Mouse (Mus musculus): ENCODE results near the gene Celf5. TPM values are rescaled to one million over a fixed set of nuclear protein-coding genes. Genes with fewer than 3 reads are reported as not detected.

Gene Celf5
- polyA plus RNA-seq, 1 experiment from 2014 or later = 1.7 TPM

DNA sequence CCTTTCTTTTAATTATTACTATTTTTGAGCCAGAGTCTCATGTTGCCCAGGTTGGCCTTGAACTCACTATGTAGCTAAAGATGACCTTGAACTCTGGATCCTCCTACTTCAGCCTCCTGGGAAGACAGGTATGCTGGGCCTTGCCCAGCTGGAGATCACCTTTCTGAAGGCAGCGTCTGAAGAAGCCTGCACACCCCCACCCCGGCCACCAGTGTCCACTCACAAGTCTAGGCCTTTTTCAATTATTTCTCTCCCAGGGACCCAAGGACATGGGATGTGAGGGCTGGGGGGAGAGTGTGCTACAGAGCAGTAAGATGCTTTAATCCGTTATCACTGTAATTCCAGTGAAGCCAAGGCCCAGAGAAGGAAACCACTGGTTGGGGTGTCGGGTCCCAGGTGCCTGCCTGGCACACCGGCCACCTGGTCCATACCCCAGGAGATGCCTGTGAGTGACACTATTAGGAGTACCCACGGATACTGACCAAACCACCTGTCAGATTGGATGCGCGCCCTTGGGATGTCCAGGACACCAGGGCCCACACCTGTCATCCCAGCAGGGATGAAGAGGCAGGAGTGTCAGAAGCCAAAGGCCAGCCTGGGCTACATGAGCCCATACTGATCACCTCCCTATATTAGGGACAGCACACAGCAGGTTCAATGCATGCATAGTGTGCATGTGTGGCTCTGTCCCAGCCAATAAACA lies 54.6 kb downstream of the Celf5 start:
- H3K4me2 ChIP-seq (replicated peaks) = no peak overlapping the region
- H3K9me3 ChIP-seq = no peaks in the 10 kb centered on the region
- H3K27ac ChIP-seq = no peak overlapping the region
- ATAC-seq = no peak
- no peaks in the 10 kb centered on the region for H3K36me3 ChIP-seq
- H3K9ac ChIP-seq = no peak overlapping the region
- no peak overlapping the region for H3K4me3 ChIP-seq (replicated peaks)
- peaks cover 49% of the 10 kb centered on the region for H3K4me1 ChIP-seq (replicated peaks)
- 81% methylated on average over 8 of the region's 8 CpGs for WGBS
- H3K27me3 ChIP-seq (replicated peaks) = no peaks in the 10 kb centered on the region

DNA sequence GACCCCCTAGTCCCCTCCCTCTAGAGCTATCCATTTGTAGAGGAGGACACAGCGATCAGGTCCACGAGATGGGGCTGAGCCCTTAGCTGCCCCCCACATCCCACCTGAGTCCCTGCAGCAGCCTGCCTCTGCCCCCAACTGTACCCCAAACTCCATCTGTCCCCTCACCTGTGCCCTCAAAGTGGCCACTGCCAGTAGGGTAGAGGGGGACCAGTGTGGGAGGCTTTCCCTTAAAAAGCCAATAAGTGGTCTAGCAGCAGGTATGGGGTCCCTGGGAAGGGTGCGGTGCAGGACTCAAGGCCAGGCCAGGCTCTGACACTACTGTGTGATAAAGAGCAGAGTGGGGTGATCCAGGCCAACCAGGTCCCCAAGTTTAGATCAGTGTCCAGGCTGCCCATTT lies 55.2 kb downstream of the Celf5 start:
- Histone ChIP-seq H3K4me3 (replicated peaks) (peak overlapping the region; percentile 66), H3K27me3 (replicated peaks) (no peaks in the 10 kb centered on the region), H3K27ac (no peak overlapping the region), H3K36me3 (no peaks in the 10 kb centered on the region), H3K4me1 (replicated peaks) (peaks cover 45% of the 10 kb centered on the region), H3K4me2 (replicated peaks) (peak overlapping the region; percentile 85), H3K9me3 (no peaks in the 10 kb centered on the region), H3K9ac (peak overlapping the region; percentile 73; the same call in 1 of the 2 replicates)
- no peak for ATAC-seq
- 35% methylated on average over 3 of the region's 3 CpGs for WGBS

DNA sequence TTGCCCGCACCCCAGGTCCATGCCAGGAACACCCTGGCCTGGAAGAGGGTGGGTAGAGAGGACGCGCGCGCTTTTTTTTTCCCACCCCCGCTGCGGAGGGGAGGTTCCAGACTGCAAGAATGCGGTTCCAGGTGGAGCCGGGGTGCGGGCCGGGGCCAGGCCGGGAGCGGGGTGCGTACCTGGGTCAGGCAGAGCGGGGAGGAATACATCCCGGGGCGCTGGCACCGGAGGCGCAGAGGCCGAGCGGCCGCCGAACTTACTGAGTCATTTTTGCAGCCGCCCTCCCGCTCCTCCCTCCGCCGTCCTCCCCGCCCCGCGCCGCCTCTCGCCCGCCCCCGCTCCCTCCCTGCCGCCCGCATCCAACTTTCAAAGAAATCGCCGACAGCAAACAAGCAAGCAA lies 55.6 kb downstream of the Celf5 start:
- peak overlapping the region; percentile 85 for H3K4me2 ChIP-seq (replicated peaks)
- ATAC-seq = no peak
- H3K27ac ChIP-seq = peak overlapping the region; percentile 48; the same call in 1 of the 2 replicates
- peak overlapping the region; percentile 66 for H3K4me3 ChIP-seq (replicated peaks)
- peaks cover 44% of the 10 kb centered on the region for H3K4me1 ChIP-seq (replicated peaks)
- no peaks in the 10 kb centered on the region for H3K36me3 ChIP-seq
- H3K9me3 ChIP-seq = no peaks in the 10 kb centered on the region
- H3K9ac ChIP-seq = peak overlapping the region; percentile 73
- H3K27me3 ChIP-seq (replicated peaks) = no peaks in the 10 kb centered on the region
- under 1% methylated on average over 38 of the region's 38 CpGs for WGBS

DNA sequence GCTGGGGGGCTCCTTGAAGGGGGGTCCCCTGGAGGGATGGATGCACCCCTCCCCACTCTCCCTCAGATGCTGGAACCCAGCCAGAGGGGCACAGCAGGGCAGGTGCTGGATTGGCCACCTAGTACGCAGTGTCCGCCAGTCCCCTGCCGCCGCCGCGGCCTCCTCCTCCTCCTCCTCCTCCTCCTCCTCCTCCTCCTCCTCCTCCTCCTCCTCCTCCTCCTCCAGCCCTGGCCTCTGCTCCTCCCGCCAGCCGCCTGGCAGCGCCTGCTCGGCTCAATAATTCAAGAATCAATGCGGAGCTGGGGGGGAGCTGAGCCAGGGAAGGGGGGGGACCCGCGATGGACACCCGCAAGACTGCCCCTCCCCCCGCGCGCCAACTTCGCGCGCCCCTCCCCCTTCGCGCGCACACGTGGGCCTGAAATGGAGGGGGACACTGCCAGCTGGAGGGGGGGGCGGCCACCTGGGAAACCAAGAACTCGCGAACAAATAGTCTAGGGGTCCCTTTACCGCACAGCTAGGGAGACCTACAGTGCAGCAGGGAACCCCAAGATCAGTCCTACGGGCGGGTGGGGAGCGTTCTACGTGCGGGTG lies 56.3 kb downstream of the Celf5 start:
- no peaks in the 10 kb centered on the region for H3K36me3 ChIP-seq
- no peaks in the 10 kb centered on the region for H3K27me3 ChIP-seq (replicated peaks)
- H3K9me3 ChIP-seq = no peaks in the 10 kb centered on the region
- peaks cover 40% of the 10 kb centered on the region for H3K4me1 ChIP-seq (replicated peaks)
- H3K4me3 ChIP-seq (replicated peaks) = peak overlapping the region; percentile 66
- peak overlapping the region; percentile 73 for H3K9ac ChIP-seq
- peak overlapping the region; percentile 85 for H3K4me2 ChIP-seq (replicated peaks)
- 2% methylated on average over 17 of the region's 33 CpGs for WGBS
- ATAC-seq = no peak
- peak overlapping the region; percentile 51 for H3K27ac ChIP-seq

DNA sequence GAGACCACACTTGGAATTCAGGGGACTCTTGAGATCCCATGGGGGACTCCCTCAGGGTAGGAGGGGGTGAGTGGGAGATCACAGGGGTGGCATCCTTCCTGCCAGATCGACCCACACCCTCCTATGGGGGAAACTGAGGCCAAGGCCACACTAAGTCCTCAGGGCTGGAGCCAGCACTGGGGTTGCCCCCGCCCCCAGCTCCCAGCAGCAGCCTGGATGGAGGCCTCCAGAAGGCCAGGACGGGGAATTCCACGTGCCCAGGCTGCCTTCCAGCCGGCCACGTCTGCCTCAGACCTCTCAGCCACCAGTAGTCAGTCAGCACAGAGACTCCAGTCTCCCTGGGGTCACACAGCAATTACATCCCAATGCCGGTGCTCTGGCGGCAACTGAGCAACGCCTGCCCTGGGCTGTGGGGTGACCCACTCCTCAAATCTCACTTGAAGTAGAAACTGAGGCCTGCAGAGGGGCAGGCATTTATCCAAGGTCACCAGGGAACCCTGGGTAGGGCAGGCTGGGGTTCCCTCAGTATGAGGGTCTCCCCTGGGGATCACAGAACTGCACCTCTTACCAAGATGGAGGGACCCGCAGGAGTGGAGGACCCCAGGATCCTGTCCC lies 57.2 kb downstream of the Celf5 start:
- Histone ChIP-seq H3K4me1 (replicated peaks) (peaks cover 36% of the 10 kb centered on the region), H3K27ac (peak overlapping the region; percentile 71), H3K4me3 (replicated peaks) (peak overlapping the region; percentile 66), H3K27me3 (replicated peaks) (no peaks in the 10 kb centered on the region), H3K9me3 (no peaks in the 10 kb centered on the region), H3K4me2 (replicated peaks) (peak overlapping the region; percentile 85), H3K9ac (peak overlapping the region; percentile 35; the same call in 1 of the 2 replicates), H3K36me3 (no peaks in the 10 kb centered on the region)
- ATAC-seq = no peak
- WGBS = 45% methylated on average over 10 of the region's 10 CpGs

DNA sequence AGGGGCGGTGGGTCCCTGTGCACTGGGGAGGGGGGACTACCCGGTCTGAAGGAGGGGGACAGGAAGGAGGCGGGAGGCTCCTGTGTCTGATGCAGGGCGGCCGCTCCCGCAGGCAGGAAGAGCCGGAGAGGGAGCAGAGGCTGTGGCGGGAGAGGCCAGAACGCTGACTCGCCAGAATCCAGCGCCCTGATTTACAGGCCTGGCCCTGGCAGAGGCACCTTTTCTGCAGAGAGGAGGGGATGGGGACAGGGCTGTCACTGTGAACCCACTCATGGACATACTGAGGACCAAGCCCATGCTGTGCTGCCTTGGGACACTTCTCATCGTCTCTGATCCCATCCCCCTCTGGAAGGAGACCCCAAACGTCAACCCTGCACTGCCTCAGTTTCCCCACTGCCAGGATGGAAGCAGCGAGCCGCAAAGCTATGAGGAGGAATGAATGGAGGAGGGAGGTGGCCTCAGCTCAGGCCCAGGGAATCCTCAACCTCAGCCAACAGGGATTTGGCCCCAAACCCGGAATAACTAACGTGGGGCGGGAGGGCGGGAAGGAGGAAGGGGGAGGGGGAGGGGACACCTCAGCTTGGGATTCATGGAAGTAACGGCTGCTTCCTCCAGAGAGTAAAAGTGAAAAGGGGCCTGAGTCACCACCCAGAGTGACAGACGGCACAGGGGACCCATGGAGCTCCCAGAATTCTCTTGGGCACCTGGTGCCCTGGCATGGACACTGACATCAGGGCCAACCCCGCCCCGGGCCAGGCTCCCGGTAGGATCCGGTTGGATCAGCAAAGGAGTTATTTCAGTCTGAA lies 58.1 kb downstream of the Celf5 start:
- WGBS = 11% methylated on average over 25 of the region's 25 CpGs
- no peaks in the 10 kb centered on the region for H3K27me3 ChIP-seq (replicated peaks)
- peak overlapping the region; percentile 85 for H3K4me2 ChIP-seq (replicated peaks)
- no peaks in the 10 kb centered on the region for H3K9me3 ChIP-seq
- H3K4me1 ChIP-seq (replicated peaks) = peaks cover 31% of the 10 kb centered on the region
- H3K4me3 ChIP-seq (replicated peaks) = peak overlapping the region; percentile 66
- peak overlapping the region; percentile 71 for H3K27ac ChIP-seq
- peak; percentile 14; the same call in 1 of the 2 replicates for ATAC-seq
- no peaks in the 10 kb centered on the region for H3K36me3 ChIP-seq
- H3K9ac ChIP-seq = peak overlapping the region; percentile 35; the same call in 1 of the 2 replicates

DNA sequence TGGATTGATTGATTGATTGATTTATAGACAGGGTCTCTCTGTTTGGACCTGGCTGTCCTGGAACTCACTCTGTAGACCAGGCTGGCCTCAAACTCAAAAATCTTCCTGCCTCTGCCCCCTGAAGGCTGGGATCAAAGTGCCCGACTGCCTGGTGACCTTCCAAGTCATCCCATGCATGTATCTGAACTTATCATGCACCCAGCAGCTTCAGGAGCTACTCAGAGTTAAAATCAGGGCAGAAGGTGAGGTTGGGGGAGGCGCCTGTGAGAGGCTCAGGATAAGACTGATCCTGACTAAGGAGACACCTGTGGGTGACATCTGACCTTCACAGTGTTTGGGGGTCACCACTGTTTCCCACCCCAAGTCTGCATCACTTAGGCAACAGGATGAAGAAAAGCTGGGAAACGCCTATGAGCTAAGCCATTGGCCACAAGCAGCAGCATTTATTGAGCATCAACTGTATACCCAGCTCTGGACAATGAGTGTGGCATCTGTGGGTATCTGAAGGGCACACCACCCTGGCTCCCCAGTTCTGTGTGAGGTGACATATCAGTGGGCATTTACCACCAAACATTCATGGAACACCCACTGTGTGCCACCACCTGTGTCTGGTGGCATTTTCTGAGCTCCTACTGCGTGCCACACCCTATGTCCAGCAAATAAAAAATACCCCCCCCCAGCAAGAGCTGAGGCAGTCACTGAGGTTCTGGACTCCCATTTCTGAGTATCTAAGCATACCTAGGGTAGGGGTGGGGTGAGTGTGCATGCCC lies 58.8 kb downstream of the Celf5 start:
- H3K4me2 ChIP-seq (replicated peaks) = peak overlapping the region; percentile 85
- H3K36me3 ChIP-seq = no peaks in the 10 kb centered on the region
- H3K4me1 ChIP-seq (replicated peaks) = peaks cover 30% of the 10 kb centered on the region
- 65% methylated on average over 4 of the region's 4 CpGs for WGBS
- H3K9ac ChIP-seq = no peak overlapping the region
- no peaks in the 10 kb centered on the region for H3K9me3 ChIP-seq
- H3K27ac ChIP-seq = peak overlapping the region; percentile 36; the same call in 1 of the 2 replicates
- ATAC-seq = no peak
- H3K4me3 ChIP-seq (replicated peaks) = peak overlapping the region; percentile 66
- no peaks in the 10 kb centered on the region for H3K27me3 ChIP-seq (replicated peaks)

DNA sequence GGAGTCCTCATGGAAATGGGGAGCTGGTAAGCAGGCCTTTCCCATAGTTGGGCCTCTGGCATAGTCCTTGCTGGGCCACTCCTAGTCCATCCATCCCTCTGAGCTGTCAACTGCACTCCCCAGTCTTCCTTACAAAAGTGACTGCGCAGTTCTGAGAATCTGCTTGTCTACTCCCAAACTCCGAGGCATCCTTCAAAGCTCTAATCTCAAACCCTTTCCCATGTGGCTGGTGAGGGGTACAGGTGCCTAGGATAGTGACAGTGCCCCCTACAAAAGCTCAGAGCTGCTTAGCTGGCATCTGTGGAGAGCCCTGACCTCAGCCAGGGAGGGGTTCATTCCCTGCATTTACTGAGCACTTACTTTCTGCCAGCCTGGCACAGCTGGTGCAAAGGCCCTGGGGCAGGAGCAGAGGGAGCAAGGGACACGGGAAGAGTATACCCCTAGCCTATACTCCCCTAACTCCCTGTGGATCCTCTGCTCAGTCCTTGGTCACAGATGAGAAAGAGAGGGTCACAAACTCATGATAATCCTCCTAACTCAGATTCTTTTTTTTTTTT lies 59.8 kb downstream of the Celf5 start:
- 83% methylated on average over 3 of the region's 3 CpGs for WGBS
- peaks cover 38% of the 10 kb centered on the region for H3K4me1 ChIP-seq (replicated peaks)

DNA sequence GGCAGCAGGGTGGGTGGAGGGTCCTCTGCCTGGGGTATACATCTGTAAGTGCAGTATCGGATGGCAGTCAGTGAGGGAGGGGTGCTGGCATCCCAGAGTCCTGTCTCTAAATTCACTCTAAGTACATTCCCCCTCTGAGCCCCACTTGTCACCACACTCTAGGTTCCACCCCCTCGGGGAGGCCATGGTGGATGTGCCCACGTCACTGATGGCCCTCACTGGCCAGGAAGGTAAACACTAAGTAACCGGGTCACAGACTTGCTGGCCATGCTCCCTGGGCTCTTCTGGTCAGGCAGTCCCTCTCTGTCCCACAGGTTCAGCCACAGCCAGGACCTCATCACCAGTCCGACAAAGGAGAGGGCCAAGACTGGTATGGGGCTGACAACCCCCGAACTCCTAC lies 60.3 kb downstream of the Celf5 start:
- 77% methylated on average over 6 of the region's 6 CpGs for WGBS
- no peak overlapping the region for H3K27ac ChIP-seq
- no peak overlapping the region for H3K9ac ChIP-seq
- no peak overlapping the region for H3K4me3 ChIP-seq (replicated peaks)
- no peak for ATAC-seq
- H3K36me3 ChIP-seq = no peaks in the 10 kb centered on the region
- peaks cover 40% of the 10 kb centered on the region for H3K4me1 ChIP-seq (replicated peaks)
- no peaks in the 10 kb centered on the region for H3K27me3 ChIP-seq (replicated peaks)
- no peak overlapping the region for H3K4me2 ChIP-seq (replicated peaks)
- no peaks in the 10 kb centered on the region for H3K9me3 ChIP-seq

More for the DNA sequence above, 59.8 kb downstream of the Celf5 start:
- Histone ChIP-seq H3K9ac (no peak overlapping the region), H3K36me3 (no peaks in the 10 kb centered on the region), H3K27ac (no peak overlapping the region), H3K4me3 (replicated peaks) (no peak overlapping the region), H3K27me3 (replicated peaks) (no peaks in the 10 kb centered on the region), H3K9me3 (no peaks in the 10 kb centered on the region), H3K4me2 (replicated peaks) (no peak overlapping the region)
- ATAC-seq = no peak

DNA sequence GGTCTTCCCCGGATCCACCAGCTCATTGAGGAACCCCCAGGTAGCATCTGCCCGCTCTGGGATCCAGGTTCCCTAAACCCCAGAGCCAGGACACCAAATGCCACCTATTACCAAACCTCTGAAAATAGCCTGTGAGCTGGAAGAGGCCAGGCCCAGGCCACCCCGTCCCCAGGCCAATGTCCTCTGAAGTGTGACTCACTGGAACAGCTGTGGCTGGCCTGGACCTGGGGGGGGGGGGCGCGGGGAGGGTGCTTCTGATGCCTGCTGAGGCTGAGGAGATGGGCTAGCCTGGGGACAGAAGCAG lies 60.8 kb downstream of the Celf5 start:
- WGBS = 79% methylated on average over 5 of the region's 5 CpGs
- peaks cover 43% of the 10 kb centered on the region for H3K4me1 ChIP-seq (replicated peaks)
- H3K4me3 ChIP-seq (replicated peaks) = no peak overlapping the region
- no peaks in the 10 kb centered on the region for H3K27me3 ChIP-seq (replicated peaks)
- H3K4me2 ChIP-seq (replicated peaks) = no peak overlapping the region
- no peak overlapping the region for H3K9ac ChIP-seq
- H3K27ac ChIP-seq = no peak overlapping the region
- no peaks in the 10 kb centered on the region for H3K9me3 ChIP-seq
- no peaks in the 10 kb centered on the region for H3K36me3 ChIP-seq
- ATAC-seq = no peak

DNA sequence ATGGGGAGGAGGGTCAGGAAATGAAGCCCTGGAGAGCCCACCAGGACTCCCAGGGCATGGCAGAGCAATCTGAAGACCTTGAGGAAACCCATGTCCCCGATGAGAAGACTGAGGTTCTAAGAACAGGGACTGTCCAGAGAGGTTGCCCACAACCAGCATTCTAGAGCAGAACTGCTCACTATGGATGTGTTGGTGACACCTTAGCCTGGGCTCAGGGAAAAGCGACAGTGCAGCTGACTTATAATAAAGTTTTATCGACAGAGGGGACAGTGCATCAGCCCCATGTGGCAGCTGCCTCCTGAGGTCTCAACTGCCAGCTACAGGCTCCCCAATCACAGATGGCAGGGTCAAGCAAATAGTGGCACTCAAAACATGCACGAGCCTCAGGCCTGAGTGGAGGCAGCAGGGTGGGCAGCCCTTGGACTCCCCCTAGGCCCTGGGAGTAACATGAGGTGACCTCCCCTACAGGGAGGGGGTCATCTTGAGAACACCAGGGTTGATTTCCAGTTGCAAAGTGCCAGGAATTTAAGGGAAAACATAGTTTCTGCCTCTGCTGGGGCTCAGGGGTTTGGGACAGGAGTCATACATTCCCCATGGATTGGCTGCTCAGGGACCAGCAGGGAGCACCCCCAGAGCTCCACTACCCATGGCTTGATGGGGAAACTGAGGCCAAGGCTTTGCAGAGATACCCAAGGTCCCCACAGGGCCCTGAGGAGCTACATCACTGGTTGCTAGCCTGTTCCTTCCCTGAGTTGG lies 61.3 kb downstream of the Celf5 start:
- Histone ChIP-seq H3K4me2 (replicated peaks) (no peak overlapping the region), H3K36me3 (no peaks in the 10 kb centered on the region), H3K9me3 (no peaks in the 10 kb centered on the region), H3K27me3 (replicated peaks) (no peaks in the 10 kb centered on the region), H3K9ac (no peak overlapping the region), H3K4me1 (replicated peaks) (peaks cover 48% of the 10 kb centered on the region), H3K27ac (no peak overlapping the region), H3K4me3 (replicated peaks) (no peak overlapping the region)
- WGBS = 81% methylated on average over 4 of the region's 4 CpGs
- no peak for ATAC-seq
